Mouse (Mus musculus) olfactory bulb, adult 2 months (tissue): ENCODE data around the gene Robo2. TPM values are rescaled to one million over a fixed set of nuclear protein-coding genes. Genes with fewer than 3 reads are reported as not detected.

Experiments
- H3K27ac ChIP-seq: fragments of 200-500 bp; 2 replicates; pipeline ENCODE4 v1.5.1; 2012; ENCODE audit warnings: low read depth, low read length; ENCODE audit not compliant: insufficient read depth
- H3K4me1 ChIP-seq: fragments of 200-500 bp; 2 replicates; pipeline ENCODE4 v1.6.1; 2012; ENCODE audit warnings: low read length; ENCODE audit not compliant: control insufficient read depth, insufficient read depth
- H3K4me3 ChIP-seq: fragments of 200-500 bp; 2 replicates; pipeline ENCODE4 v1.5.1; 2012; ENCODE audit warnings: mild to moderate bottlenecking, low read depth, low read length, moderate library complexity; ENCODE audit not compliant: insufficient read depth
- CTCF ChIP-seq: fragments of 200-500 bp; IDR thresholded peaks from 2 replicates; pipeline ENCODE4 v1.5.1; 2012; ENCODE audit warnings: low read depth, mild to moderate bottlenecking, low read length, moderate library complexity; ENCODE audit not compliant: insufficient read depth
- POLR2A ChIP-seq: fragments of 200-500 bp; IDR thresholded peaks from 2 replicates; pipeline ENCODE4 v1.6.1; 2012; ENCODE audit warnings: mild to moderate bottlenecking, low read depth, low read length, moderate library complexity; ENCODE audit not compliant: insufficient read depth
- WGBS: fragments of 180-500 bp; shearing (Covaris S2); methylation state at CpG from one replicate; pipeline ENCODE4 v1.1.7; 2018; 5-methylcytosine and 5-hydroxymethylcytosine counted together
- polyA plus RNA-seq: library from polyadenylated mRNA; stranded (reverse); fragments of >200 nt; gene quantifications from 2 replicates; pipeline ENCODE4 v1.2.4, GENCODE M21; 2012; ENCODE audit warnings: low replicate concordance; ENCODE audit not compliant: missing spikeins, insufficient read depth, insufficient read length

Gene Robo2
- polyA plus RNA-seq, 1 experiment: 51.4 TPM

DNA sequence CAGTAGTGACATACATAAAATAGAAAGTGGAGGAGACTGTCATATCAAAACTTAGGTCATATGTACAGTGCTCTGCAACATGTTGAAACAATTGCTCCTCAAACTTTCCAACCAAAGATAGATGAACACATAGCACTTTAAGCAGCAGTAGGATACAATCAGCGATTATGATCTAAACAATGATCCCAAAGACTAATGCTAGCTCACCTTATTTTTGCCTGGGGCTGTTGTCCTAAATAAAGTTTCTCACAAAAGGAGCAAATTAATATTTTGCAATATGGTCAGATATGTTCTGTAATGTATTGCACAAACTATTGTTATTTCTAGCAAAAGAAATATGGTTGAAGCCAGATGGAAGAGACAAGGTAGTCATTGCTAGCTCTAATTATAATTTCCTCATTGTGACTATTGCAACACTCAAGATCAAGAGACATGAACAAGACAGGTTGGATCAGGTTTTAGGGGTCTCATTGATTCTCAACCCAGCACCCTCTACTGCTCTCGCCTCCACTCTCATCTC lies 174.2 kb downstream of the Robo2 start:
- 97% methylated on average over 2 of the region's 2 CpGs for WGBS
- TF ChIP-seq POLR2A (no peak), CTCF (no peak)
- Histone ChIP-seq H3K4me3 (no peak overlapping the region), H3K4me1 (peaks cover 2% of the 10 kb centered on the region; the same call in 1 of the 2 replicates), H3K27ac (no peak overlapping the region)

DNA sequence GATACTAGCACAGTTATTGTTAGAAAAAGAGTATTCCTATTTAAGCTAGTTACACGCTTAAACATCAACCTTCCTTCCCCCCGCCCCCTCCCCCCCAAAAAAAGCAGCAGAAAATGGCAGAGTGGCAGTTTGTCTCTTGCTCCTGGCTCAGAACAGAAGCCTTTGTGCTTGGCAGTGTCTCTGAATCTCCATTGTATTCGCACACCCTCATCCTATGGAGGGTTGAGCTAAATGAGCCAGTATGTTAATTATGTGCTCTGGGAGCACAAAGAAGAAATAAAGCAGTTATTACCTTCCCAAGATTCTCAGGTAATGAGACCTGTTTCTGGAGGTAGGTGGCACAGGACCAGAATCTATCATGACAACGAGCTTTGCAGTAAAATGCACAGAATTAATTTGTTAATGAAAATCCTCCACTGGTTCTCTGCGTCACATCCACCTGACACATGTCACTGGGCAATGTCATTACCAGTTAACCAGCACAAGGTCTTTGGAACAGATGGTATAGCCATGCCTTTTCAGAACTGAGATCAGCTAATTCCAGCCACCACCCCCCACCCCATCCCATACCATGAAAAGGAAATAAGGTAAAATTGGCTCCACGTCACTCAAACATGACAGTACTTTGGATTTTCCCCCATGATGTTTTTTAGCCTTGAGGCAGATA lies 177.1 kb downstream of the Robo2 start:
- TF ChIP-seq POLR2A: no peak
- no peak for TF ChIP-seq CTCF
- 62% methylated on average over 6 of the region's 6 CpGs for WGBS
- Histone ChIP-seq H3K27ac (no peak overlapping the region), H3K4me1 (peaks cover 2% of the 10 kb centered on the region; the same call in 1 of the 2 replicates), H3K4me3 (no peak overlapping the region)

DNA sequence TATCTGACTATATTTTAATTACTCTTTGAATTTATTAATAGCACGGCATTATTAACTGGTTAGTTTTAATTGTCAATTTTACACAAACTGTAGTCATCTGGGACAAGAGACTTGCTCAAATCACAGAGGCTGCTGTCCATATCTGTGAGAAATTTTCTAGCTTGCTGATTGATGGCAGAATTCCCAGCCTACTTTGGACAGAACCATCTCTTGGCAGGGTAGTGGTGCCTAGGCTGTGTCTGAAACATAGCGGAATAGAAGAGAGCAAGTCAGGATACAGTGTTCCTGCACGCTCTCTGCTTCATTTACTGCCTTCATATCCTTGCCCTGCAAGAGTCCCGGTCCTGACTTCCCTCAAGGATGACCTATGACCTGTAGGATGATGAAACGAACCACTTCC lies 178.0 kb downstream of the Robo2 start:
- no peak overlapping the region for H3K4me3 ChIP-seq
- H3K27ac ChIP-seq: no peak overlapping the region
- H3K4me1 ChIP-seq: peaks cover 2% of the 10 kb centered on the region; the same call in 1 of the 2 replicates
- WGBS: 85% methylated on average over 5 of the region's 5 CpGs
- TF ChIP-seq CTCF (no peak), POLR2A (no peak)

DNA sequence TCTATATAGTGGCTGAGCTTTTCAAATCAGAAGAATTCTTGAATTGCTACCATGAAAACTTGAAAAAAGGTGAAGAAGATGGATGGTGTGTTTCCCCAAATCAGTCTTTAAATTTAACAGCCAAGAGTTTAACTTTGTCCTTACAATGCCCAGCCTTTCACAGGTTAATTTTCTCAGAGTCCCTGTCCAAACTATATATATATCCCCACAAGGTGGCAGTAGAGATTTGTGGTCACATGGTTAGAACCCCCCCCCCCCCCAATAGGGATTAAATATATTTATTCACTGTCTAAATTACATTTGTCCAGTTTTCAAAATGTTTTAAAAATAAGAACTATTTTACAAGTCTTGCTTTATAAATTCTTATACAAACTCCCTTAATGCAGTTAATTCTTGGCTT lies 184.3 kb downstream of the Robo2 start:
- Histone ChIP-seq H3K4me1 (no peaks in the 10 kb centered on the region), H3K27ac (no peak overlapping the region), H3K4me3 (no peak overlapping the region)
- TF ChIP-seq CTCF: no peak
- no peak for TF ChIP-seq POLR2A

DNA sequence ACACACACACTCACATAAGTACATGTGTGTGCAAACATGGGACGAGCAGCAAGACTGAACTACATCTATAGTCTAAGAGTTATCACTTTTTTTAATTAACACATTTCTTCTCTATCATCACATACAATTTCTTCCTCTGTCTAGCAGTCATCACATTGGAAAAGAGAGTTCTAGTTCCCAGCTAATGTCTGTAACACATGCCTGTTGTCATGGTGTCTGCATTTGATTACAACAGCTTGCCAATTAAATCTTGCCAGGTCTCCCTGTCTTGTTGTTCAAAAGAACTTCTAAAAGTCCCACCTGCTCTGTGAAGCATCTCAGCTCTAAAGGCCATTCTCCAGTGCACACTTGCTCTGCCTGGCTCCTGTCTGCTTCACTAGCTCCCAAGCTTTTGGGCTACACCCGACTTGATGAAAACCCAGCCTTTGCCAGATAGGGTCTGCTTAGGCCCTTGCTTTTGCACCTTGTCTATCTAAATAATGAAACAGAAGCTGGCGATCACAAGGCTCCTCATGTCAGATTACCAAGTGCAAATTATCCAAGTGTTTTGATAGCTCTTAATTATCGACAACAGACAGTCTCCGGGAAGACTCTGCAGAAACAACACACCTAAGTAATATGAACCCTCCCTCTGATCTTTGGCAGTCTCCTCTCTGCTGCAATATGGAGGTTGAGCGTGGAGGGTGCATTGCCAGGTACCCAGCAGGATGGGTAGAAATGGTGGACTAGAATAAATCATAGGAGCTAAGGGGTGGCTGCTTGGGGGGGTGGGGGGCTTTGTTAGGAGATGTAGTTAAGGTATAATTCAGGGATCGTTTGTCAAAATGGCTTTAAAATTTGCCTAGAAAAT lies 186.0 kb downstream of the Robo2 start:
- 71% methylated on average over 7 of the region's 7 CpGs for WGBS
- Histone ChIP-seq H3K4me1 (no peaks in the 10 kb centered on the region), H3K4me3 (no peak overlapping the region), H3K27ac (no peak overlapping the region)
- TF ChIP-seq POLR2A (no peak), CTCF (no peak)

DNA sequence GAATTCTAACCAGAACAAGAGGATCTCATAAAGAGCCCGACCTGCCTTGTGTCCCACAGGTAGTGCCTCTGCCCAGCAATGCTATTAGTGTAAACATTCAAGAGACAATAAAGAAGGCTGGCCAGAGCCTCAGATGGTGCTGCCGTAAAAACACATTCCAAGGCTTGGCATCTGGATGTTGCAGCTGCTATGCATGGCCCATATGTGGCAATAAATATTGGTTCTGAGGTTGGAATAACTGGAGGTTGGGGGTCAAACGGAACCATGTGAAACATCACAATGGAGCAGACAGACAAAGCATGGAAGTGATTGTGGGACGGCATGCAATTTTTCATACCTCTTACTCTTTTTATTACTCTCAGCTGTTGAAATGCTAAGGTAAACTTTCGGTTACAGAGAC lies 189.1 kb downstream of the Robo2 start:
- no peak overlapping the region for H3K4me3 ChIP-seq
- WGBS: 69% methylated on average over 5 of the region's 5 CpGs
- H3K4me1 ChIP-seq: no peaks in the 10 kb centered on the region
- no peak overlapping the region for H3K27ac ChIP-seq
- no peak for TF ChIP-seq POLR2A
- TF ChIP-seq CTCF: no peak

DNA sequence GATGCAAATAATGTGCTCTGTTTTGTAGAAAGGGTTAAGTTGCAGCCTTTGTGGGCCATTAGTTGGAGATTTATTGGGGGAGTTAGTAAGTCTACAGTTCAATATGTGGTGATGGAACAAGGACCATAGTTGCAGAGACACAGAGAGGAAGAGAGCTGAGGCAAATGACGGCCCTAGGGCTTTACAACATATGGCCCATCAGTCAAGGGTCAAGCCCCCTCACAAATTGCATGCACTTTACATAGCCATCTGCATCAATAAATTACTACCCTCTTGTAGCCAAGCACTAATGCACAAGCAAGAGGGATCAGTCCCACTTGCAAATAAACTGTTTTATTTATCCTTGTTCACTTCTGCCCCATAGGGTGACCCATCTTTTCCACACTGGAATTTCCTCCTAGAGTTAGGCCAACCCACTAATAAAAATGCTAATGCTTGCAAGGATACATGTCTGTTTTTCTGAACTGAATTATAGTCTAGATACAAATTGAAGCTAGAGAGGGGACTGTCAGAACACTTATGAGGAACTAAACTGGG lies 194.7 kb downstream of the Robo2 start:
- TF ChIP-seq POLR2A: no peak
- TF ChIP-seq CTCF: no peak
- H3K27ac ChIP-seq: no peak overlapping the region
- no peaks in the 10 kb centered on the region for H3K4me1 ChIP-seq
- WGBS: 79% methylated on average over 1 of the region's 1 CpGs
- H3K4me3 ChIP-seq: no peak overlapping the region

DNA sequence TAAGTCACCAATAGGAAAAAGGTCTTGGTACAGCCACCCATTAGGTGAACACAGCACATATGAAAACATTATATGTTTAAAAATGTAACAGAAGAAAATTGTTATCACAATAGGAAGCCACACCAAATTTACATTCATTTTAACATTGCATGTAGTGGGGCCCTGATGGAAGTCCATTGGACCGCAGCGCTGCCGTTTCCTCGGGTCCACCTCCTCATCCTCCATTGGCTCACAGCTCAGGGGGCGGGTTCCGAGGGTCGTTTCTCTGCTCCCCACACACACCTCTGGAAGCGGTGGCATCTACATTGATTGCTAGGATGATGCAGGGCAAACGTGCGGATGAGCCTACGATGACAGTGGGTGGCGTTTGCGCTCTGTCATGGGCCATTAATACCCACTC lies 195.8 kb downstream of the Robo2 start:
- Histone ChIP-seq H3K27ac (no peak overlapping the region), H3K4me3 (no peak overlapping the region), H3K4me1 (no peaks in the 10 kb centered on the region)
- WGBS: 94% methylated on average over 13 of the region's 13 CpGs
- TF ChIP-seq CTCF (no peak), POLR2A (no peak)

DNA sequence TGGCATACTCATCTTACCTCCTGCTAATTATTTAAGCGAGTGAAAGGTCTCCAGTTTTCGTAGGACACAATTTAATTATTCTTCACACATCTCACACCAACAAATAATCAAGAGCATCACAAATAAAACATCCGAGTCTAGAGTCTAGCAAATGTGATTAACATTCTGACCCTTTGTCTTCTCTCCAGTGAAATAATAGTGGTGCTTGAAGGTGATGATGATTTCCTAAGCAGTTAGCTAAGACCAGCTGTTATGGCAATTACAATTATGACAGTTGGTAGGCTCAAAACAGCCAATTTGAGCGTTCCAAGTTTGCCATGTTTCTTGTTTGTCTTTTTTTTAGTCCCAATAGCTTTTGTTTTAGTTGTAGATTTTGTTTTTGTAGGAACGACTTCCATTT lies 210.9 kb downstream of the Robo2 start:
- no peaks in the 10 kb centered on the region for H3K4me1 ChIP-seq

More for the DNA sequence above, 210.9 kb downstream of the Robo2 start:
- 56% methylated on average over 5 of the region's 5 CpGs for WGBS
- no peak for TF ChIP-seq CTCF
- no peak for TF ChIP-seq POLR2A
- no peak overlapping the region for H3K4me3 ChIP-seq
- no peak overlapping the region for H3K27ac ChIP-seq
